Mouse (Mus musculus): Measurements from ENCODE around the gene Tjp2.

DNA sequence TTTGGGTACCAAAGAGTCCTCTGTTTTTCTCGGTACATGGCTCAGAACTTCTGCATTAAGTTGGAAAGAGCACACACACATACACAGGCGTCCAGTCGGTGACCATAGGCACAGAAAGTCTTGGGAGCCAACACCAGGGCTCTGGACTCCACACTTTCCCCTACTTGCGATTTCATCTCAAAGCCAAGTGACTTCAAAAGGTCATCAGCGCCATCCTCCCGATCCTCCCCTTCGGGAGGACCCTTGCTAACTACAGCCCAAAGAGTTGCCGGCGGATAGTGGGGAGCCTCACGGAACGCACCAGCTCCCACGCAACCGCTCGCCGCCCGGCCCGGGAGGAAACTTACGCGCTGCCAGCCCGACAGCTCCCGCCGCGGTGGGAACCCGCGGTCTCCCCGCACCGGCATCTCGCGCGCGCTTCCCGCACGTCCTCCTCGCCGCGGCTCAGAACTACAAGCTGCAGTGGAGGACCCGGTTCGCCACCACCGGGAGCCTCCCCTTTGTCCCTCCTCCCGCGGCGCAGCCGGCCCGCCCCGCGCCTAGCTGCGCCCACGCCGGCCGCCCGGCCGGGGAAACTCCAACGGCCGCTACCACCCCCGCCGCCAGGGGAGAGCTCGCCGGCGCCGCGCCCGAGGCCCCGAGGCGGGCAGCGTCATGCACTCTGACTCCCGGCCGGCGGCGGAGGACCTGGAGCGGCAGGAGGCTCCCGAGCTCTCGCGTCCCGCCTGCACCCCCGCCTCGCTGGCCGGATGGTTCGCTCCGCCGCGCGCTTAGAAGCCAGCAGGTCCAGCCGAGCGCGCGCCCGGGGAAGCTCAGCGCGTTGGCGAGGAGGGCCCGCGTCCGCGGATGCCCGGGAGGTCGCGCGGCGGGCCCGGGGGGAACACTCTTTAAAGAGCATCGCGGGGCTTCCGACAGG is 51.0 kb downstream of the Tjp2 start:
- TF ChIP-seq CTCF (IDR thresholded peaks at IDR 0.05; ENCODE audit: extremely low read depth, insufficient read depth, low read length), result no peak
- TF ChIP-seq POLR2A (IDR thresholded peaks at IDR 0.05; ENCODE audit: extremely low read depth, insufficient read depth, low read length), result peak; percentile 38; the same call in 1 of the 2 replicates
